Mouse (Mus musculus) cerebellum, adult 11 months (tissue): Measurements from ENCODE around the gene Eno4.

ENCODE experiments used
- DNase-seq: peaks from one replicate; pipeline ENCODE4 v3.0.0; 2022

Eno4 gene

DNA sequence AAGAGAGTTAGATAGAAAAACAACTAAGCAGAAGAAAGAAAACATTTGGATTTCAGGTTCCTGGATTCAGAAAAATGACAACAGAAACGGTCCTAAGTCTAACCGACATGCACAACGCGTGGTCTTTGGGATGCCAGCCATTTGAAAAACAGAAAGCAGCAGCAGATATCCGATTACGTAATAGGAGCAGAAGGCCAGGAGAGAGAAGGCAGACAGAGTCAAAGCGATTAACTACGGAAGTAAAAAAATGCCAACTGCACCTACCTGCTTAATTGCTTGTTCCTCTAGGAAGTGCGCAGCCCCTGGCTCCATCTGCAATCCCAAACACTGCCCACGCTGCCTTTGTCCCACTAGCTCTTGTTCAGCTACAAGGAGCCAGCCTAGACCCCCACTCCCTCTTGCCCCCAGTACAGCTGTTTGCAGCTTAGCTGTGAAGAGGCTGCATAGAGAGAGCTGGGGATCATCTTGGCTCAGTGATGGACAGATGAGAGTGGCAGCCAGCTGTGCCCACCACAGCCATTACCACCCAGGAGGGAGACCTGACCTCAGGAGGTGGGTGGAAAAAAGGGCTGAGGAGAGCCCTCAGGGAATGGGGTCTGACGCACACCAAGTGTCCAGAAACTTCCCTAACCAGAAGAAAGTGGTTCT lies 32.1 kb downstream of the Eno4 start:
- DNase-seq, result no peak

DNA sequence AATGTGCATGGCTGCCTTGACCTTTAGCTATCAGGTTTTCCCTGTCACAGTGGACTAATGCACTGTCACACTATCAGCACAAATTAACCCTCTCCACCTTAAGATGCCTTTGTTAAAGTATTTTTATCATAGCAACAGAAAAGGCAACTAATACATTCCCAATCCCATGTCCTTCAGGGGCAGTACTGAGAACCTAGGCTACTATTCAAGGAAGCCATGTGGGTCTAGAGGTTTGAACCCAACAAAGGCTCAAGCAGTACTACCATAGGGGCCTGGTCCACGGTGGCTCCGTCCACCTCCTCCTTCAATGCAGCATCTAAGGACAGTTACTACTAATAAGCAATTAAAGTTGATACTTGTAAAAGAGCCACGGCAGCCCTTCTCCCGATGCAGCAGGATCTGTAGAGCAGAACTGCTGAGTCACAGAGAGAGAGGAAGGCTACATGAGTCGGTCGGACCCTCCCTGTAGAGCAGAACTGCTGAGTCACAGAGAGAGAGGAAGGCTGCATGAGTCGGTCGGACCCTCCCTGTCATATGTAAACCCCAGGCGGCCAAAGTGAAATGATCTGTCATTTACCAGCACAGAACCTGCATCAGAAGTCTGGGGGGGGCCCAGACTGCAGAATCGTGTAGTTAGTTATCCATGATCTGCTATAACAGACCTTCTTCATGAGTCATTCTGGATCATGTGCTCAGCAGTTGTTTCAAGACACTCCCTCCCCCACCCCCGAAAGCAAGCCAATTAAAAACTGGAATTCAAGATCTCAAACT lies 35.4 kb downstream of the Eno4 start:
- no peak for DNase-seq

- DNase-seq, result peak; percentile 16
These were observed 36.3 kb downstream of the Eno4 start for GRCm38 (mm10) chr19:58979436-58980055.

DNA sequence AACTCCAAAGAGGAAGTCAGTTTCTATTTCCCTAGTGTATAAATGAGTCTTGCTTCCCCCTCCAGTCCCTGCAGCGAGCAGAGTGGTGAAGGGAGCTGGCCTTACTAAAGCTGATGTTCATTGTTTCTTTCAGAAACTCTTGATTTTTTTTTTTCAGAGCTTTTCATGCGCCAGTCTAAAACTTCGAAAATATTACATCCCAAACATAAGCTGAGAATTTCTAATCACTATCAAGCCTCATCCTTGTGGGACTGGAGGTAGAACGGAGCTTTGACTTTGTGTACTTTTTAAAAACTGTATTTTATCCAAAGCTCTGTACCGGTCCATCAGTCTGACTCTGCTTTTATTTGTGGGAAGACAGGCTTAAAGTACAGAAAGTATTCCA lies 36.8 kb downstream of the Eno4 start:
- DNase-seq, result no peak

- DNase-seq, result no peak
These were observed 38.3 kb downstream of the Eno4 start for GRCm38 (mm10) chr19:58981571-58981970.

GRCm38 (mm10) chr19:59002827-59003226 lies 59.6 kb downstream of the Eno4 start:
- no peak for DNase-seq

- DNase-seq, result no peak
These were observed 63.5 kb downstream of the Eno4 start for GRCm38 (mm10) chr19:59006577-59007340.

DNA sequence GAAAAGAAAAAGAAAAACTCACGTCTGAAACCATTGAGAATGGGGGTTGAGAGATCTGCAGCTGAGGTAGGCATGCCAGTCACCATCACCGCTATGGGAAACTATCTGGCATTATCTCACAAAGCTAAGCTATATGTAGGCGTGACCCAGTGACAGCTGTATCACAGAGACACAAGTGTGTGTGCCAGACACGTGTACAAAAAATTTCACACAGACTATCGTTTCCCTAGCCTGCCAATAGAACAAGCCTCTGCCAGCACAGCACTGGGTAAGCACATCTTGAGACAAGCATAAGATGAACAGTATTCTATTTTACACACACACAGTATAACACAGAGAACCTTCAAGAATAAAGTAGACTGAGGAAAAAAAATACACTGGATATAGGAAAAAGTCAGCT lies 67.6 kb downstream of the Eno4 start:
- no peak for DNase-seq
